8 mouse cellular contexts compared by ENCODE assay signal in genomic region chr14:24778748-24779630, GRCm38 (mm10).
DNase-seq lines count a peak whose midpoint lies in the region; ATAC-seq and TF ChIP-seq lines count a peak whose summit lies in the region.

No protein-coding gene starts in this region.

- WGBS in heart, embryonic 13.5 days: 1% methylated on average over 39 of the region's 39 CpGs
- 2% methylated on average over 32 of the region's 39 CpGs for WGBS in kidney, postnatal 0 days
- WGBS in liver, adult 2 months: 4% methylated on average over 39 of the region's 39 CpGs

- no peaks in the 10 kb centered on the region for H3K9me3 ChIP-seq in heart, embryonic 13.5 days
- H3K9me3 ChIP-seq in kidney, postnatal 0 days (replicated peaks; ENCODE audit: low read length): no peaks in the 10 kb centered on the region

- peak overlapping the region; percentile 69 for H3K4me2 ChIP-seq in heart, embryonic 13.5 days
- peak overlapping the region; percentile 79 for H3K4me2 ChIP-seq in kidney, postnatal 0 days (ENCODE audit: low read length)

- H3K9ac ChIP-seq in heart, embryonic 13.5 days: peak overlapping the region; percentile 85
- peak overlapping the region; percentile 69 for H3K9ac ChIP-seq in kidney, postnatal 0 days (ENCODE audit: low read depth, low read length)
- peak overlapping the region; percentile 74 for H3K9ac ChIP-seq in liver, adult 2 months (ENCODE audit: low read depth, low read length)

- no peaks in the 10 kb centered on the region for H3K36me3 ChIP-seq in heart, embryonic 13.5 days
- no peaks in the 10 kb centered on the region for H3K36me3 ChIP-seq in kidney, postnatal 0 days (ENCODE audit: insufficient read depth, low read length)
- no peaks in the 10 kb centered on the region for H3K36me3 ChIP-seq in liver, adult 2 months (ENCODE audit: control insufficient read depth, insufficient read depth, low read length)

- no peaks in the 10 kb centered on the region for H3K27me3 ChIP-seq in heart, embryonic 13.5 days (replicated peaks)
- H3K27me3 ChIP-seq in kidney, postnatal 0 days (ENCODE audit: insufficient read depth, low read length): no peaks in the 10 kb centered on the region
- H3K27me3 ChIP-seq in liver, adult 2 months (ENCODE audit: control insufficient read depth, insufficient read depth, low read length): no peaks in the 10 kb centered on the region; the same call in 1 of the 2 replicates

- peak; percentile 48 for TF ChIP-seq CTCF in brain, embryonic 14.5 days (IDR thresholded peaks at IDR 0.05; ENCODE audit: borderline replicate concordance, extremely low read depth, insufficient read depth, insufficient read length)
- peak; percentile 65 for TF ChIP-seq CTCF in kidney, postnatal 0 days (IDR thresholded peaks at IDR 0.05; ENCODE audit: low read depth)
- peak; percentile 53 for TF ChIP-seq CTCF in liver, adult 2 months (IDR thresholded peaks at IDR 0.05; ENCODE audit: low read depth, low read length)

- no peaks in the 10 kb centered on the region for H3K79me2 ChIP-seq in liver, adult 2 months (ENCODE audit: control insufficient read depth, insufficient read depth, low read length)

- peak overlapping the region; percentile 55 for H3K4me3 ChIP-seq in heart, embryonic 13.5 days
- H3K4me3 ChIP-seq in kidney, postnatal 0 days (replicated peaks; ENCODE audit: low read depth, low read length): peak overlapping the region; percentile 35
- H3K4me3 ChIP-seq in liver, adult 2 months (ENCODE audit: insufficient read depth, low read depth, low read length): peak overlapping the region; percentile 52

- ATAC-seq in heart, embryonic 13.5 days (ENCODE audit: extremely low read depth, insufficient number of reproducible peaks, low FRiP score, low TSS enrichment): peak; percentile 83
- ATAC-seq in kidney, postnatal 0 days (replicated peaks; ENCODE audit: low FRiP score, low read depth): peak; percentile 92
- peak; percentile 40; the same call in 1 of the 2 replicates for ATAC-seq in monocyte, adult 5-6 weeks (replicated peaks; ENCODE audit: insufficient number of reproducible peaks, low FRiP score, low TSS enrichment, poor library complexity, severe bottlenecking)

- peaks cover 22% of the 10 kb centered on the region for H3K4me1 ChIP-seq in heart, embryonic 13.5 days
- no peaks in the 10 kb centered on the region; the same call in none of the 2 replicates for H3K4me1 ChIP-seq in kidney, postnatal 0 days (replicated peaks; ENCODE audit: insufficient read depth, low read length)
- H3K4me1 ChIP-seq in liver, adult 2 months (ENCODE audit: control insufficient read depth, insufficient read depth, low read length): peaks cover 2% of the 10 kb centered on the region; the same call in 1 of the 2 replicates

- peak overlapping the region; percentile 94 for H3K27ac ChIP-seq in heart, embryonic 13.5 days (replicated peaks)
- H3K27ac ChIP-seq in kidney, postnatal 0 days: peak overlapping the region; percentile 80
- no peak overlapping the region for H3K27ac ChIP-seq in liver, adult 2 months (replicated peaks; ENCODE audit: insufficient read depth, low read depth, low read length)

- TF ChIP-seq POLR2A in brain, embryonic 14.5 days (IDR thresholded peaks at IDR 0.05; ENCODE audit: borderline replicate concordance, extremely low read depth, insufficient read depth, insufficient read length, poor library complexity, severe bottlenecking): no peak
- no peak for TF ChIP-seq POLR2A in liver, adult 2 months (IDR thresholded peaks at IDR 0.05; ENCODE audit: extremely low read depth, insufficient read depth, low read length)

- peak; percentile 63 for DNase-seq in B cell, adult 2 months
- peak; percentile 97 for DNase-seq in brain, embryonic 14.5 days (ENCODE audit: low read depth)
- peak; percentile 75 for DNase-seq in fibroblast of lung, adult 2 months (ENCODE audit: low read depth)
- DNase-seq in kidney, postnatal 0 days (ENCODE audit: low spot score): peak; percentile 93
- DNase-seq in liver, adult 2 months (ENCODE audit: extremely low read depth, low read depth, low spot score): peak; percentile 64
- peak; percentile 73 to 79 for DNase-seq in spleen, postnatal 36 days (ENCODE audit: low spot score in 2 of 2)

Comparison
In these comparisons a context has a peak if more than half of its experiments do, and no peak if none do; other contexts are left out.
1. ATAC-seq: peak in every context shown above with its lines; median percentile 92 in kidney, postnatal 0 days; 83 in heart, embryonic 13.5 days; 40 in monocyte, adult 5-6 weeks.